Mouse (Mus musculus) granulocyte monocyte progenitor cell, adult 5-6 weeks (primary cell): ENCODE data around the gene Gipc2. TPM values are rescaled to one million over a fixed set of nuclear protein-coding genes. Genes with fewer than 3 reads are reported as not detected.

Experiments
- ATAC-seq: replicated peaks from 2 replicates; pipeline ENCODE4 v1.8.0; 2016; ENCODE audit warnings: mild to moderate bottlenecking, moderate TSS enrichment, inconsistent platforms; ENCODE audit not compliant: poor library complexity, severe bottlenecking
- total RNA-seq, 2 experiments: library from RNA; stranded (forward) in 1 of 2; stranded (reverse) in 1 of 2; fragments of 200-712, 200-1000 nt in 1 of 2; fragments of >200 nt in 1 of 2; fragmentation: Nextera tagmentation in 1 of 2; gene quantifications; 2 replicates each; pipeline ENCODE4 v1.2.3; 2014 to 2017

The Gipc2 gene
- total RNA-seq, 2 experiments from 2014 or later = not detected

DNA sequence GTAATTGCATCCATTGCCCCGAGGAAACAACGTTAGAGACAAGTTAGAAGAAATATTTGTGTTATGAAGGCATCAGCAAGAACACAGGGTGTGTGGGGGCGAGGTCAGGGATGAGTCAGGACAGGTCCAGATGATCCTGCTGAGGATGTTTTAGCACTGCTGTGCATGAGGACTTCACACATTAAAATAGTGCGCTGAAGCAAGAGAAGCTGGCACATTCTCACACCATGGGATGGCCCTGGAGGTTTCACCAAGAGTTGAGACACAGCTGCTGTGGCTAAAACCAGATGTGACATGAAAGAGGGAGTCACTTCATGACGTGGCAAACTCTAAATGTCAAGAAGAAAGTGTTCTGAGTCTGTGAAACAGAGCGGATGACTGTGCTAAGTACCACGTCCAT lies 38.9 kb downstream of the Gipc2 start:
- no peak for ATAC-seq

DNA sequence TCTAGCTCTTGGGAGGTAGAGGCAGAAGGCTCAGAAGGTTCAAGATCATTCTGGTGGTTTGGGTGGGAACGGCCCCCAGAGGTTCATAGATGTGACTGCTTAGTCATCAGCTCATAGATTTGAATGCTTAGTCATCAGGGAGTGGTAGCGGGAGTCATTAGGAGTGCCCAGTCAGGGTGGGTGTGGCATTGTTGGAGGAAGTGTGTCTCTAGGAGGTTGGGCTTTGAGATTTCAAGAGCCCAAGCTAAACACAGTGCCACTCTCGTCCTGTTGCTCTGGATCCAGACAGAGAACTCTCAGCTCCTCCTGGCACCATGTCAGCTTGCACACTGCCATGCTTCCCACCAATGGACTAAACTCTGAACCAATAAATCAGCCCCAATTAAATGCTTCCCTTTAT lies 43.3 kb downstream of the Gipc2 start:
- peak; percentile 86 for ATAC-seq

DNA sequence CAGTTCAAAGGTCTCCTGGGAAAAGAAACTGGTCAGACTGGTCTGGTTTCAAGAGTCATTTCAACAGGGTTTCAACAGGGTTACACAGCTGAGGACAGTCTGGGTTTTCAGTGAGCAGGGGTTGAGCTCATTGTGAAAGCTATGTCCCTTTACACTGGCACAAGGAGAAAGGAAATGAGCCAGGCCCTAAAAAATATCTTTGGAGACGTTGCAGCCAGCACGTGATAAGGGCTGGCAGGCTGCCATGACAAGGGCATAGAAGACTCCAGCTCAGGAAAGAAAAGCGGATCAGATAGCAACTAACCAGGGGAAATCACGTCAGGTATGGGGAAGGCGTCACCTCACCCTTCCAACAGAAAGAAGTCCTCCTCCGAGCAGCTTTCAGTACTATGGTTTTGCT lies 43.9 kb downstream of the Gipc2 start:
- ATAC-seq = peak; percentile 79

DNA sequence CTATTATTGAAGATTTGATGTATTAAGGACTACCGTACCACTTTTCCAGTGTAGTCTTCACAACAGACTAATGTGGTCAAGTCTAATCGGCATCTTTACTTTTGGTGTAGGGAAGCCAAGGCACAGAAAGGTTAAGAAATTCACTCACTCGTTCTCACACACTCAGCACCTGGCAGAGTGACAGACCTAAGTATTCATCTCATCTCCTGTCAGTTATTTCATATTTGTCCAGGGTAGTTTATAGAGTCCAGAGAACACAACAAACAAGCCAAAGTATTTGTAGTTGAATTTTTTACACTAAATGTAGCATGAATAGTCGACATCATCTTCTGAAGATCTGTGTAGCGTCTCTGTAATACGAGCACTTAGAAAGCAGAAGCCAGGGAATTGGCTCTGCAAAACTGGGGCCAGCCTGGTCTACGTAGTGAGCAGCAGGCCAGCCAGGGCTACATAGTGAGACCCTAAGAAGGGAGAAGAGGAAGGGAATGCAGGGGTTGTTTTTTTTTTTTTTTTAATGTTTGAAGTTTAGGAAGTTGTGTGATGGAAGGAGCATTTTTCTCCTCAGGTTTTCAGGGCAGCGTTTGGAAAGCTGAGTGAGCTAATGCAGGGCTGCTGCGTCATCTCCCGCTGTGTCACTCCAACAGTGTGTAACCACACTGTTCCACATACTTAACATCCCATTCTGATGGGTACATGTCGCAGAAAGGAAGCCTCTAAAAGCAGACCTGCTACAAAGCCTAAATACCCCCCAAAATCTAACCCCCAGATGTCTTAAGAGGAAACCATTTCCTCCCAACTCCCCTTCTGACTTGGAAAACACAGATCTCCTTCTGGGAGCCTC lies 44.6 kb downstream of the Gipc2 start:
- peak; percentile 43 for ATAC-seq

DNA sequence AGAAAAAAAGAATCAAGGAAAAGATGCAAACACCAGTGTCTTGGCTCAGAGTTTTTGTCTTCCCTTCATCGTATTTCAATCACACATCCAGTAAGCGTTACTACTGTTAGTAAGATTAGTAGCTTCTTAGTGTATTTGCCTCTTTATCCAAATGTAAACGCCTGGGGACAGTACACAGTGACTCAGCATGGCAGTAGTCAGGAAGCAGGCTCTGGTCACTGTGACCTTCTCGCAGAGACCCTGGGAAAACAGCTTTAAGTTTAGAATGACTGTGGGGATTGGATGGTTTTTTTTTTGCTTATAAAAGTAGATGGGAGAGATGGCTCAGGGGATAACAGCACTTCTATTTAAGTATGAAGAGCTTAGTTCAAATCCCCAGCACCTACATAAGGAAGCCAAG lies 46.0 kb downstream of the Gipc2 start:
- ATAC-seq = no peak

DNA sequence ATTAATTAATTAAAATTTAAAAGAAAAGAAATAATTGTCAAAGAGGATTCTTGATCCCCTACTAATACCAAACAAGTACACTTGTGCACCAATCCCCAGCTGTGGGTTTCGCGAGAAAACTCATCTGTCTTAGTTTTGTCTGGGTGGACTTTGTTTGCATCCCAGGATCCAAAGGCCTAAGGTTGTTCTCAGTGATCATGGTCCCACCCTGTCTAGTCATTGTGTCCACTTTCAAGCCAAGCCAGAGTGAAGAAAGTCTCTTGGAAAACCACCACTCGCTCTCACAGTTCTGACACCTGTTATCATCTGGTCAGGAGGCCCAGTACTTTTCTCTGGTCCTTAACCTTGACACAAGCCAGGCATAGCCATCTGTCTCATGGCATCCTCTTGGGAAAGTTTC lies 48.1 kb downstream of the Gipc2 start:
- ATAC-seq = no peak

DNA sequence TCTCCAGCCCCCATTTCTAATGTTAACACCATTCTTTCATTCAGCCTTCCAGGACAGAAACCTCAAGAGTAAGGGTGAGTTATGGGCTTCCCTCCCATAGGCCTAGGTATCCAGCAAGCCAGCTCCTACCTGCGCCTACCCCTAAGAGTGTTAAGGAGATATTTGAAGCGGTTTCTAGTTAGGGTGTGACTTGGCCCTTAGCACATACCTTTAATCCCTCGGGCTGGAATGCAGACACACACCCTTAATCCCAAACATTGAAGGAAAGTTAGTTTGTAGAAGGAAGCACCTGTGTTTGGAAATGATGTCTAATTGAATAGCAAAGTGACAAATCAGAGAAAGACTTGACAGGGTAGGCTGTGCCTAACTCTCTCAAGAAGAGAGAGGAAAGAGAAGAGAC lies 49.9 kb downstream of the Gipc2 start:
- ATAC-seq = no peak

DNA sequence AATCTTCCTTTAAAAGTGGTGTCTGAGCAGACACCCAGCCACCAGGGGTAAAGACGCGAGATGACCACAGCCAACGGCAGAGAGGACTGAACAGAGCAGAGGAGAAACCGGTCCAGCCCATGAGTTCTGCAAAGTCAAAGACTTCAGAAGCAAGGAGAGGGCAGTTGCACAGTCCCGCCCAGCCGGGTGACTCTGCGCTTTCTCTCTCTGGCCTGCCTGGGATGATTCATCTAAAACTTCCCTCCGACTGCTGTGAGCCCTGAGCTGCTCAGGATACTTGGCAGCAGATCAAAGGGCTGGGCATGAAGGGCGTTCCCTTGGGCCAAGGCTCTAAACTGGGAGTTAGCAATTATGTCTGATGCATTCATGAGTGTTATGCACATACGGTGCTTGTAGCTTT lies 51.2 kb downstream of the Gipc2 start:
- peak; percentile 84 for ATAC-seq

DNA sequence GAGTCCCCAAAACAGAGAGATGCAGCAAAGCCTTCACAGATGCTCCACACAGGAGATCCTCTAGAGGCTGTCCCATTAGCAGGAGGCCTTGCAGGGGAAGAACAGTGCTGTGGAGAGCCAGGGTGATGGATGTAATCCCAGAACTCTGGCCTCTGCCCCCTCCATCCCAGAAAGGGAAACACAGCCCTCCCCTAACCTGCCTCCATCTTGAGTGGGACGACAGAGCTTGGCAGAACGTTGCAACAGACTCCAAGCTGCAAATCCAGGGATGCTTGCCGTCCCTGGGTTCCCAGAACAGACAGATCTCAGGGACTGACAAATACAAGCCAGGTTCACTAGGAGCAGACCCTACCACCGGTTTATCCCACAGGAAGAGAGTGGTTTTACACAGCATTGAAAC lies 51.8 kb downstream of the Gipc2 start:
- no peak for ATAC-seq

DNA sequence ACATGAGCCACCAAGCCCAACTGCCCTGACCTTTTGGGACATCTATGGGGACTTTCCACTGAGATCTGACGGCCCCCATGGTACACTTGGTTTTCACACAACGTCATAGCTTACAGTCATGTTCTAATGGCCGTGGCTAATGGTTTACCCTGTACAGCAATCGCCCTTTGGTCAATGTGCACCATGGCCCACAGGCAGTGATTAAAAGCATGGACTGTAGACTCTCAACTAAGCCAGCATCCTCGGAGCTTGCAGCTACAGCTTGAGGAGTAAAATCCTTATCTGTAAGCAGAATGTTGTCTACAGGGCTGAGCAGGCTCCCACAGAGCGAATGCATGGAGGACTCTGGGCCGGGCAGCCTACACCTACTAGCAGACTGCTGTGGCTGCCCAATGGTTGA lies 52.5 kb downstream of the Gipc2 start:
- no peak for ATAC-seq

DNA sequence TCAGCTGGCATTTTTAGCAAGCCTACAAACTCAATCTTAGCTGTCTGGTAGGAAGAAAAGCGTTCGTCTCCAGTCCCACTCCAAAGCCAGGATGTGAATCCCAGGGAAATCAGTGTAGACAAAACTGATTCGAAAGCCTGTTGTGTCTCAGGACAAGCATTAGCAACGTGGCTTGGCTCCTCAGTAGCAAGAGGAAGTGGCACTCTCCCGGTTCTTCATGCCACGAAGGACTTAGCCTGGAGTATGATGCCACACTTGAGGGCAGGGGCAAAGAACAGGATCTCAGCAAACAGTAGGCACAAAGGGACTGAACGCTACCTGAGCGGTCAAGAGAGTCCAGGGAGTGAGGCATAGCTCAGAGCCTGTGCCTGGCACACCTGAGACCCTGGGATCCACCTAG lies 53.4 kb downstream of the Gipc2 start:
- peak; percentile 50 for ATAC-seq

DNA sequence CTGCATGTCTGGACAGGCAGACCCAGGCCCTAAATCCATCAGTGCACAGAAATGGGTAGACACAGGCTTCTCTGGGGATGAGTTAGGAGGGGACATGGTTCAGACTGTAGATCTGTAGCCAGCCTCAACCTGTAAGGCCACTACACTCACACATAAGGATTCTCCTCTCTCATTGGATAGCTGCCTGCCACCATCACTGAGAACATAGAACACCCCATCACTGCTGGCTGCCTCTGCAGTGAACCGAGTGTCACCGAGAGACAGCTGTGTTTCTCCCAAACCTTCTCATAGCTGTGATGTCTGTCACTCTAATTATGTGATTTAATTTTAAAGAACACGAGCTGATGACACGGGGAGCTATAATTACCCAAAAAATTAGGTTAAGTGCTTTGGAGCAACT lies 54.5 kb downstream of the Gipc2 start:
- no peak for ATAC-seq

DNA sequence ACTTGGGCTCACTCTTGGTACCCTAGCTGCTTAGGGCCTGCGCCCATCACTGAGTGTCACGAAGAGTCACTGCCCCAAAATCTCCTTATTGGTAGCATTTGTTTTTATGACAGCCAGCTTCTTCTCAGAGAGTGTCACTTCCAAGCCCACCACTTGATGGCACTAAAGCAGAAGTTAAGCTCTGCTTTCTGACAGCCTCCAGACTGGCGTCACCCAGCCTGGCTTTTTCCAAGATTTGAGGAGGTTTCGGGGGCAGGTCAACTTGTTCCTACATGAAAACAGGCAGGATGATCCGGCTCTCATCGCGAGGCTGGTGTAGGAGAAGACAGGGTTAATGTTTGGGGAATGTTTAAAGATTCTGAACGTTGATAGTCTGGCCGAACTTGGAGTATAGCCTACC lies 54.9 kb downstream of the Gipc2 start:
- ATAC-seq = peak; percentile 52

DNA sequence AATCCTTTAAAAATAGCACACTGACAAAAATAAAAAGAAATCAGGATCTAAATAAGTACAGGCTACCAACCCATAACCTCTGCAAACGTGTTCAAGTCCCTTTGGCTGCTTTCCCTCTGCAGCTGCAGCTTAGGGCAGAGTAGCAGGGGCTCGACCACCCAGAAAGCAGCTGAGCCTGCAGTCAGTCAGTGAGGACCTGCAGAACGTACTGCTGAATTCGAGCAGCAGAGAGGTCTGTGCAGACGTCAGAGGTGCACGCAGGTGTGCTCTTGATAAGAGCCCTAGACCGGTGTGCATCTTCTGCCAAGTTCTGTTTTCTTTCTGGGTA lies 56.8 kb downstream of the Gipc2 start:
- no peak for ATAC-seq

DNA sequence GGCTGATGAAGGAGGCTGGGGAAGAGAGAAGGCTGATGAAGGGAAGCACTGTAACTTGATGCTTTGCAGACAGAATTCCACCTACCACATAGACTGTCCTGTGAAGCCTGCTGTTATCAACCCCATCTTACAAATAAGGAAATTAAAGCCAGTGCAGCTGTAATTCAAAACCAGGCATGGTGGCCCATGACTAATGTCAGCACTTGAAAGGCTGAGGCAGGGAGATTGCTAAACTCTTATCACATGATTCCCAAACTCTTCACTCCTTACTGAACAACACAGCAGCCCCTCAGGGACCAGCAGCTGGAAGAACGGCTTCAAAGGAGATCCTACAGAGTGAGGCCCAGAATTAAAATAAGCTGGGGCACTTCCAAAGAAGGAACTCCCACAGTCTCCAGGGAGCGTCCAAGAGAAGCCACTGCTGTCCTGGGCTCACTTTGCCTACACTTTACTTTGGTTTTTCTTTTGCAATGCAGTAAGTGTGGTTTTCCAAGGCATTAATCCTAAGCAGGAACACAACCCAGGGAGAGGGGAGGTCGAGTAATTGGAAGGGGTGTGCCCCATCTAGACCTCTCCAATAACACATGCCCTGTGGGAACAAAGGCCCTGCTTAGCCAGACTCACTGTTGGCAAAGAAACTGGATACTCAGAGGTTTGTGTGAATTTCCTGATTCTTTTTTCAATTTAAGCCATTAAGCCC lies 57.3 kb downstream of the Gipc2 start:
- no peak for ATAC-seq

DNA sequence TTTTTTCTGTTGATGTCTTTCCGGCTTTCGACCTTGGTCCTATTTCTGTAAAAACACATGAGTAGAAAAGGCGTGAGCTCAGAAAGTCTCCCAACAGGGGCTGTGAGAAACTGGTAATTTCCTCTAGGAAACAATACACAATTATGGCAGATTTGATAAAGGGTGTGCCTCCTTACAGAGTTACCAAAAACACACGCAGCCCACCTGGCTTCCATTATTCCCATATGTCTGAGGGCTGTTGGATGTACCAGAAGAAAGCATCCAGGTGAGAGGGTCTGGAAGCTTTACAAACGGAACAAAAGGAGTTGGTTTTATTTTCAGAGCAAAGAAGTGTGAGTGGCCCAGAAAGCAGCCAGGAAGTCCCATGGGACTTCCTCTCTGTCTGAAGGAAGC lies 58.0 kb downstream of the Gipc2 start:
- ATAC-seq = no peak

DNA sequence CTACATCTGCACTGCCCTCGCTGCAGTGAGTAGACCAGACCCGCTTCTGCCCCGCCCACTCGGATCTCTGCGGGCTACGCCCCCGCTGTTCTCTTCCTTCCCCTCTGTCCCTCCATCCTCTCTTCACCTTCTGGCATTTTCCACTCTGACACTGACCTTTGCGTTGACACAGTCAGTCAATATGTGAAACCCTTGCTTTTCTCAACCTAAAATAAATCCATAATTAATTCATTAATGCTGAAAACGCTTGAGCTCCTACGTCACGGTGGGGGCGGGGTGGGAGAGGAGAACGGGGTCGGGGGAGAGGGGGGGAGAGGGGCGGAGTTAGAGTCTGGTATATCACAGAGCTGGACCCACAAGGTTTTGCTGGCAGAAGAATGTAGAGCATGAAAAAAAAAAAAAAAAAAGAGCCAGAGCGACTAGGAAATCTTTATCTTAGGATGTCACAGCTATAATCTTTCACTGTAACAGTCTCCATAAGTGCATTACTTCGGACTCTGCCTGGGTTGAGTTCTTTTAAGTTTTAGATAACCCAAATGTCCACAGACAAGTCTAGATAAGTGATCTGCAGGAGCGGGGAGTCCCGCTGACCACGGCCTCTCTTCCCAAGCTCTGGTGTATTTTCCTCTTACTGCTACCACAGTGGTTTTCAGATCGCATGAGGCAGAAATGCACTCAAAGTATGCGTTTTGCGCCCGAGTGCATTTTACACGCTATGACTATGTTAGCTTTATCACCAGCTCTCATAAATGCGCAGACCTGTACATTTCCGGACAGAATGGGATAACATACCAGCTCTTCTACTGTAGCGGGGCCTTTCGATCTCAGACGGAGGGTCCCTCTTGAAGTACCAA lies 58.7 kb downstream of the Gipc2 start:
- peak; percentile 36; the same call in 1 of the 2 replicates for ATAC-seq

DNA sequence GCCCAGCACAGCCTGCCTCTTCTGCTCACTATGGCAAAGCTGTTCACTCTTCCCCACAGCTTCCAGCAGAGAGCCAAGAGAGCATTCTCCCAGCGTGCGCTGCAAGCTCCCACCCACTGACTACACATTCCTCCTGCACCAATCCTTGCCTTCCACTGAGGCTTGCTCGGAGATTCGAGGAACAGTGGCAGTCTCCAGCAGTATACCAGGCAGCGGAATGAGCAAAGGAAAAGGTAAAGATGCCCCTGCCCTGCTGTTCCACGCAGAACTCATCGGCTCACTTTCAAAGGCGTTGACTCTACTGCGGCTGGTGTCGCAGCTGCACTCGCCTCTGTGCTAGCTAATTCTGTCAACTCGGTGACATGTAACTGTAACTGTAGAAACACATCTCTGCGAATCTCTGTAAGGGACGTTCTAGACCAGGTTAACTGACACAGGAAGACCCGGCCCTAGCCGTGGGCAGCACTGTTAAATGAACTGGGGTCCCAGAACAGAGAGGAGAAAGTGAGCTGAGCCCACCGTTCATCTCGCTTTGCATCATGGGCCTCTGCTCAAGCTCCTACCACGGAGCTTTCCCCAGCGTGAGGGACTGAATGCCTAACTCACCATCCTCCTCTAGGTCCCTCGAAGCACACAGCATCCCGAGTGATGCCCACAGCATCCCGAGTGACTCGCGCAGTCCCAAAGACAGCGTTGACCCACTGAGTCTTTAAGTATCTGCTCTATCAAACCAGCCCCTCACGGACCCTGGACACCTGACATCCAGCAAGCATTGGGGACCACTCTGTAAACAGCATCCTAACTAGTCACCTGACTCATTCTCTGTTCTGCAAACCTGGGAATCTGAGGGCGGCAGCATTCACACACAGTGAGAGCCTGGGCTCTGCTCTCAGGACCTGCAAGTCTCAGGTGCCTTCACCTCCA lies 59.5 kb downstream of the Gipc2 start:
- ATAC-seq = no peak

DNA sequence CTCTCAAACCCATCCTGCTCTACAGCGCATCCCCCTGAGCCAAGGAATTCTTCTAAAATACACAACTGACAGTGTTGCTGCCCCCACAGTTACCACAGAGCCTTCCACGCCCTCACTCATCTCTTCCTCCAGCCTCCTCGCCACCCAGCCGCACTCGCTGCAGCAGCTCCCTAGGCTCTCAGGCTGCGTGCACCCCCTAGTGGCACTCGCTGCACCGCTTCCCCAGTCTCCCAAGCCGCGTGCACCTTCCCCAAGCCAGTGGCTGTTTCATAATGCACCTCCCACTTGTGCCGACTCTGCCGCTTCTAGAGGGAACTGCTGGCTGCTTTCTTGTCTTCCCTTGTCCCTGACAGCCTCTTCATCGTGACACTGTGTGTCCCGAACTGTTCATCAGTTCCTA lies 60.7 kb downstream of the Gipc2 start:
- peak; percentile 87 for ATAC-seq

DNA sequence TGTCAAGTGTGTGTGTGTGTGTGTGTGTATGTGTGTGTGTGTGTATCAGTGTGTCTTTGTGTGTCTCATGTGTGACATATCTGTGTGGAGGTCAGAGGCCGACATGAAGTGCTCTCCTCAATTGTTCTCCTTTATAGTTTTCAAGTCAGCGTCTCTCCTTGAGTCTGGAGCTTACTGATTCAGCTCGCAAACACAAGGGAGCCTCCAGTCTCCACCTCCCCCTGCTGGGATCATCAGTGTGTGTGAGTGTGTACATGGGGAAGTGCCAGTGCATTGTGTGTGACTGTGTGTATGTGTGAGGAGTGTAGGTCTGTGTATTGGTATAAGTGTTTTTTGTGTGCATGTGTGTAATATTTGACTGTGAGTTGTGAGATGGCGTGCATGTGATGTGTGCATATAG lies 62.6 kb downstream of the Gipc2 start:
- no peak for ATAC-seq
